Mouse (Mus musculus) bone marrow macrophage, adult 2 months (primary cell): Measurements from ENCODE around the gene Plcd4.

Source experiments
- CTCF ChIP-seq: IDR thresholded peaks from 2 replicates; pipeline ENCODE4 v1.5.1; 2012; ENCODE audit warnings: low read depth, mild to moderate bottlenecking, low read length, moderate library complexity
- POLR2A ChIP-seq: IDR thresholded peaks from 2 replicates; pipeline ENCODE4 v1.6.1; 2012; ENCODE audit warnings: mild to moderate bottlenecking, low read depth, low read length, borderline replicate concordance

- no peak for TF ChIP-seq CTCF
- no peak for TF ChIP-seq POLR2A
These were observed 37.3 kb upstream of the Plcd4 start for GRCm38 (mm10) chr1:74505393-74505720.
